Mouse (Mus musculus) lung, embryonic 14.5 days (tissue): ENCODE results near the gene Nrde2. TPM values are rescaled to one million over a fixed set of nuclear protein-coding genes. Genes with fewer than 3 reads are reported as not detected.
"Not testable (repeated sequence)": the region's sequence is repeated elsewhere in the genome, so short reads cannot be mapped to it uniquely, and the experiment has no call there.

Experiments
- ATAC-seq: fragments of 200-750 bp; cut with Nextera tagmentation; 2 replicates; pipeline ENCODE4 v1.8.0; 2017; ENCODE audit warnings: mild to moderate bottlenecking, moderate TSS enrichment, moderate library complexity; ENCODE audit not compliant: insufficient read depth
- DNase-seq: peaks from one replicate; pipeline ENCODE4 v3.0.0-alpha.2; 2015
- H3K27ac ChIP-seq: fragments of 300-500 bp; sonication (generic); 2 replicates; pipeline ENCODE4 v1.5.1; 2014; ENCODE audit warnings: low read depth, mild to moderate bottlenecking, moderate library complexity
- H3K27me3 ChIP-seq: fragments of 300-500 bp; sonication (generic); 2 replicates; pipeline ENCODE4 v1.6.1; 2014; ENCODE audit warnings: low read length, control low read depth; ENCODE audit not compliant: insufficient read depth
- H3K36me3 ChIP-seq: fragments of 300-500 bp; sonication (generic); 2 replicates; pipeline ENCODE4 v1.6.1; 2014; ENCODE audit warnings: control low read depth; ENCODE audit not compliant: insufficient read depth
- H3K4me1 ChIP-seq: fragments of 300-500 bp; sonication (generic); 2 replicates; pipeline ENCODE4 v1.6.1; 2014; ENCODE audit warnings: antibody characterized with exemption, control low read depth; ENCODE audit not compliant: insufficient read depth
- H3K4me2 ChIP-seq: fragments of 300-500 bp; sonication (generic); 2 replicates; pipeline ENCODE4 v1.6.1; 2014; ENCODE audit warnings: mild to moderate bottlenecking
- H3K4me3 ChIP-seq: fragments of 300-500 bp; sonication (generic); 2 replicates; pipeline ENCODE4 v1.5.1; 2014; ENCODE audit warnings: low read depth, low read length
- H3K9ac ChIP-seq: fragments of 300-500 bp; sonication (generic); 2 replicates; pipeline ENCODE4 v1.6.1; 2014
- H3K9me3 ChIP-seq: fragments of 300-500 bp; sonication (generic); 2 replicates; pipeline ENCODE4 v1.6.1; 2016; ENCODE audit warnings: low read depth, low read length, control low read depth
- CTCF ChIP-seq: IDR thresholded peaks from 2 replicates; pipeline ENCODE4 v1.5.1; 2016; ENCODE audit warnings: antibody characterized with exemption, low read depth
- WGBS: fragments of 180-500 bp; shearing (Covaris S2); extraction: QIAGEN DNeasy Blood & Tissue Kit; methylation state at CpG from one replicate; pipeline ENCODE4 v1.1.7; 2014; 5-methylcytosine and 5-hydroxymethylcytosine counted together
- polyA plus RNA-seq: library from polyadenylated mRNA; unstranded; fragments of >200 nt; fragmentation: Nextera tagmentation; extraction: Ambion mirVana; gene quantifications from 2 replicates; pipeline ENCODE4 v1.2.1, GENCODE M21; 2014

Gene Nrde2
- polyA plus RNA-seq, 1 experiment from 2014 or later = 14.5 TPM

DNA sequence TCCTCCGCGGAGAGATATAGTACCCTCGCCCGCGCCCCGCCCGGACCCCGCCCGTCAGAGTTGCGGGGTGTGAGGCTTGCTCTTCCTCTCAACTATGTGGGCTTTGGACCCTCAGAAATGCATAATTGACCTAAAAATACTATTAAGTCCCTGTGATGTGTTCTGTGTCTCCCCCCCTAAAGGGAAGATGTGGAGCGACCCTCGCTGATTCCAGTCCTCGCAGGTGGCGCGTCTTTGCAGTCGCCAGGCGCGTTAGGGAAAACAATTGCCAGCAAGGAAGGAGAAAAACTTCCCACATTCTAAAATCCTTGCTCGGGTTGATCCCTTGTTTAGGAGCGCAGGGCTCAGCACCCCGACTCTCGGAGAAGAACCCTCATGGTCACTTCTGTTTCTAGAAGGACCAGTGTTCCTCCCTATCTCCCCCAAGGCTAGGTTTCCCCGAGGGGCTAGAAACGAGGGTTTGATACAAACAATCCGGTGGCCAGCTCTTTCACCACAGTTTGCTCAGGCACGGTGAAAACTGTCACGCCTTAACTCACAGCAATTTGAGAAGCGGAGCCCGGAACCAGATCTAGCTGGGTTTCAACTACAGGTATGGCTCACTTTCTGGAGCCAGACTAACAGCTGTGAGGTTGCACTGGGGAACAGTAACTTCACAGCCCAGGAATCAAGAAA, 28.4 kb upstream of the Nrde2 start:
- Histone ChIP-seq H3K9me3 (no peaks in the 10 kb centered on the region), H3K27ac (peak overlapping the region; percentile 90), H3K4me1 (peaks cover 8% of the 10 kb centered on the region; the same call in 1 of the 2 replicates), H3K27me3 (no peaks in the 10 kb centered on the region), H3K4me3 (peak overlapping the region; percentile 63), H3K9ac (peak overlapping the region; percentile 70), H3K36me3 (no peaks in the 10 kb centered on the region), H3K4me2 (peak overlapping the region; percentile 90)
- DNase-seq = peak; percentile 56
- TF ChIP-seq CTCF = no peak
- peak; percentile 5 for ATAC-seq
- WGBS = 2% methylated on average over 29 of the region's 29 CpGs

DNA sequence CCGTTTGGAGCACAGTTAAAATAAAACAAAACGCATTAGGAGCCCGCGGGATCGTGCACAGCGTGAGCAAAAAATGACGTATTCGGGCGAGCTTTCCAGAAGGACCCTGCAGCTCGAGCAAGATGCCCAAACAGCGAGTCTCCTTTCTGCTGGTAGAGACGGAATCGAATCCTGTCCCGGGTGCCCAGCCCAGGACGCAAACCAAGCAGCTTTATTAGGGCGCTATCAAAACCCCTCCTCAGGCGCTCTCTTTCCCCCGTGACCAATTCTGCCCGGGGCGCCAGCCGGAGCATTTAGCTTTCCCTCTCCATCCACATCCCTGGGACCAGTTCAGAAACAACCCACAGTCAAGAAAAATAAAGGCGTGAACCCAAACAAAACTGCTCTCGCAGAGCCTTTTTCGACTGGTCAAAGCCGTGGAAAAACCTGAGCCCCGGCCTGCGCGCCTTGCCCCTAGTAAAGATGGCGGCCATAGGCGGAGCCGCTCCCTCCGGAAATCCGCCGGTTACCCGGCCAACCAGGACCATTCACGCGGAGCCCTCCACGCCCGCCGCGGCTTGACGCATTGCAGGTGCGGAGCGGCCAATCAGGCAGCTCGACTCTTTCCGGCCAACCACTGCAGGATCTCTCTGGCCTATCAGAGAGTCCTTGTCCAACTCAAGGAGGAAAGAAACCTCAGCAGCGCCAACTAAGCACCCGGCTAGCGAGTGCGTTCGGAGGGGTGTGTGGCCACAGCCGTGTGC, 27.7 kb upstream of the Nrde2 start:
- no peaks in the 10 kb centered on the region for H3K36me3 ChIP-seq
- no peaks in the 10 kb centered on the region for H3K9me3 ChIP-seq
- H3K4me2 ChIP-seq = peak overlapping the region; percentile 90
- peak; percentile 99 for DNase-seq
- peak overlapping the region; percentile 99 for H3K27ac ChIP-seq
- no peak for TF ChIP-seq CTCF
- H3K4me1 ChIP-seq = peaks cover 8% of the 10 kb centered on the region; the same call in 1 of the 2 replicates
- ATAC-seq = peak; percentile 100
- peak overlapping the region; percentile 63 for H3K4me3 ChIP-seq
- H3K9ac ChIP-seq = peak overlapping the region; percentile 86
- under 1% methylated on average over 52 of the region's 52 CpGs for WGBS
- H3K27me3 ChIP-seq = no peaks in the 10 kb centered on the region

DNA sequence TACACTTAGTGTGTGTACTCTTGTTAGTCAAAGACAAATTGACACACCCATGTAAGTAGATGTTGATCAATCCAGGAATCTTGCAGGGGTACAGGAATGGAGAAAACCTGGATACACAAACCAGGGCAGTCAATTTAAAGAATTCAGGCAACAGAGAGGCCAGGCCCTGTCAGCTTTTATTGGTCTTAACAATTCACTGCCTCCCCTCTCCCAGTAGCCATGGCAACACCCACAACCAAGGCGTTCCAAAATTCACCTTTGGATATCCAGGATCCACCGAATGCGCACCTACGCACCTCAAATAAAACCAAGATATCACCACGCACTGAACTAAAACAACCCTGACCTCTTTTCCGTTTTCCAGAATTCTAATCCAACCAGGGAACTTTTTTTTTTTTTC, 26.9 kb upstream of the Nrde2 start:
- no peaks in the 10 kb centered on the region for H3K27me3 ChIP-seq
- TF ChIP-seq CTCF = no peak
- DNase-seq = peak; percentile 70
- H3K9ac ChIP-seq = peak overlapping the region; percentile 86
- H3K9me3 ChIP-seq = no peaks in the 10 kb centered on the region
- no peak for ATAC-seq
- H3K4me3 ChIP-seq = peak overlapping the region; percentile 63
- WGBS = 11% methylated on average over 6 of the region's 6 CpGs
- no peaks in the 10 kb centered on the region for H3K36me3 ChIP-seq
- H3K27ac ChIP-seq = peak overlapping the region; percentile 99
- H3K4me1 ChIP-seq = peaks cover 8% of the 10 kb centered on the region; the same call in 1 of the 2 replicates
- peak overlapping the region; percentile 83 for H3K4me2 ChIP-seq

DNA sequence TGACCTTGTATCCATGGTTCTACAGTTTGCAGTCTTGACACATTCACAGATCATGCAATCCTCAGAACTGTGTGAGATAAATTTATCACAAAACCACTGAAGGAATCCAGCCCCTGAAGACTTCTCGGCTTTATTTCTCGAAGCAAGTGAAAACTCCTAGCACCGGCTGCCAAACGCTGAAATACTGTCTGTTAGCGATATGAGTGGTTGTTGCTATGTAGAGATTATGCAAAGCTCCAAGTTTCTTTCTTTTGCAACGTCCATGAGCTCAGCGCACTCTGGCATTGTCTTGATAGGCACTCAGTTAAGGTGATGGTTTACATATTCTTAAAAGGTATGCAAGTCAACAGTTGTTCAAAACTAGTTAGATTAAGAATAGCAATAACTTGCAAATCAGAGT, 26.4 kb upstream of the Nrde2 start:
- ATAC-seq (no peak), DNase-seq (peak; percentile 53)
- Histone ChIP-seq H3K9me3 (no peaks in the 10 kb centered on the region), H3K36me3 (no peaks in the 10 kb centered on the region), H3K27me3 (no peaks in the 10 kb centered on the region), H3K4me1 (peaks cover 8% of the 10 kb centered on the region; the same call in 1 of the 2 replicates), H3K27ac (peak overlapping the region; percentile 50), H3K4me3 (peak overlapping the region; percentile 63; the same call in 1 of the 2 replicates), H3K9ac (no peak overlapping the region), H3K4me2 (peak overlapping the region; percentile 83)
- WGBS = 58% methylated on average over 7 of the region's 7 CpGs
- no peak for TF ChIP-seq CTCF

DNA sequence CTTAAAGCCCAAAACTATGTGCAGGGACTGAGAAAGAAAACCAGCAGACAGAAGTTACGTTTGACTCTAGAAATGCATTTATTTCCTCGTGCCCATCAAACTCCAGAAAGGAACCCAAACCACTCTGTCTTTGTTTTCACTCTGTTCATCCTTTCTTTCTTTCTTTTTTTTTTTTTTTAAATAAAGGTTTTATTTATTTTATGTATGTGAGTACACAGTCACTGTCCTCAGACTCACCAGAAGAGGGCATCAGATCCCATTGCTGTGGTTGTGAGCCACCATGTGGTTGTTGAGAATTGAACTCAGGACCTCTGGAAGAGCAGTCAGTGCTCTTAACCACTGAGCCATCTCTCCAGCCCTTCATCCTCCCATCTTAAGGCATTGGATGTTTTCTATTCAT, 25.5 kb upstream of the Nrde2 start:
- not testable (repeated sequence) for H3K4me3 ChIP-seq, H3K27me3 ChIP-seq, H3K36me3 ChIP-seq, ATAC-seq, H3K27ac ChIP-seq, H3K9me3 ChIP-seq, H3K4me2 ChIP-seq, H3K4me1 ChIP-seq, H3K9ac ChIP-seq, DNase-seq
- peak; percentile 27; the same call in 1 of the 2 replicates for TF ChIP-seq CTCF
- 88% methylated on average over 2 of the region's 2 CpGs for WGBS

DNA sequence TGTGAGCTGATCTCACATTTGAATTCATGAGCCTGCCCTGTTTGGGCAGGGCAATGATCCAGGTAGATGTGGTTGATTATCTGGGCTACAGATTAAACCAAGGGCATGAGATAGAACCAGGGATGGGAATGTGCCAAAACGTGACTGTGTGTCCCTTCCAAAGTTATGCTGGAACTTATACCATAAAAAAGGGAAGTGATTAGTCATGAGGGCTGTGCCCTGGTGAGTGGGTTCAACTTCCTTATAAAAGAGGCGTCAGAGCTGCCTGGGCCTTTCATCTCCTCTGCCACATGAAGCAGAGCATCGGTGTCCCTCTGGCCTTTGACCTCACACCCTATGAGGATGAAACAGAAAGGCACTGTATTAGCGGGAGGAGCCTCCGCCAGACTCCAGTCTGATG, 24.5 kb upstream of the Nrde2 start:
- no peak for TF ChIP-seq CTCF
- H3K27ac ChIP-seq = no peak overlapping the region
- no peak for DNase-seq

DNA sequence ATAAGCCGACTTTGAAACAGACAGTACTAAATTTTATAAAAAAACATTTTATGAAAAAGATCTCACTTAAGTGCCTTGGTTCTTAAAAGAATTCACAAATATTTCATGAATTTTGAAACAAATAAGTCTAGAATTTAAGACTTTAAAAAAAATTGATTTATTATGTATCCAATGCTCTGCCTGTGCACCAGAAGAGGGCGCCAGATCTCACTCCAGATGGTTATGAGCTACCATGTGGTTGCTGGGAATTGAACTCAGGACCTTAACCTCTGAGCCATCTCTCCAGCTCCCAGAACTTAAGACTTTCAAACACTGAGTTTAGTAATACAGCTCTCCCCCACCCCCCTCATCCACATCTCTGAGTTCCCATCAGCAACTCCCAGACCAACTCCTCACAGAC, 23.2 kb upstream of the Nrde2 start:
- ATAC-seq (no peak), DNase-seq (no peak)
- peak; percentile 39; the same call in 1 of the 2 replicates for TF ChIP-seq CTCF
- H3K27ac ChIP-seq = no peak overlapping the region
- H3K27me3 ChIP-seq = no peaks in the 10 kb centered on the region
- no peak overlapping the region for H3K9ac ChIP-seq
- no peak overlapping the region for H3K4me3 ChIP-seq
- H3K4me2 ChIP-seq = no peak overlapping the region
- H3K36me3 ChIP-seq = no peaks in the 10 kb centered on the region
- H3K4me1 ChIP-seq = peaks cover 8% of the 10 kb centered on the region; the same call in 1 of the 2 replicates
- no peaks in the 10 kb centered on the region for H3K9me3 ChIP-seq
- WGBS = 81% methylated on average over 2 of the region's 2 CpGs

More for the DNA sequence above, 24.5 kb upstream of the Nrde2 start:
- Histone ChIP-seq H3K4me3 (no peak overlapping the region), H3K9ac (no peak overlapping the region), H3K9me3 (no peaks in the 10 kb centered on the region), H3K4me2 (no peak overlapping the region), H3K36me3 (no peaks in the 10 kb centered on the region), H3K27me3 (no peaks in the 10 kb centered on the region), H3K4me1 (peaks cover 8% of the 10 kb centered on the region; the same call in 1 of the 2 replicates)
- WGBS = 46% methylated on average over 5 of the region's 5 CpGs
- ATAC-seq = no peak
